Mouse (Mus musculus) gastrocnemius, postnatal 25 days (tissue): ENCODE results near the gene Adgrf2. TPM values are rescaled to one million over a fixed set of nuclear protein-coding genes. Genes with fewer than 3 reads are reported as not detected.

Source experiments
- DNase-seq: peaks from one replicate; pipeline ENCODE4 v3.0.0; 2022
- long read RNA-seq, 2 experiments: library from polyadenylated mRNA; stranded (forward); transcript quantifications; one replicate each; pipeline ENCODE4 v2.0.0; 2021
- total RNA-seq, 2 experiments: library from RNA; stranded (reverse); gene quantifications; 1 replicate in 1 of 2; 2 replicates in 1 of 2; pipeline ENCODE4 v1.2.3; 2021

Adgrf2 gene
- under 1 TPM; 0.19 to 0.23 TPM for total RNA-seq
- long read RNA-seq, experiment 1: 0 reads
- long read RNA-seq, experiment 2: 0 reads

DNA sequence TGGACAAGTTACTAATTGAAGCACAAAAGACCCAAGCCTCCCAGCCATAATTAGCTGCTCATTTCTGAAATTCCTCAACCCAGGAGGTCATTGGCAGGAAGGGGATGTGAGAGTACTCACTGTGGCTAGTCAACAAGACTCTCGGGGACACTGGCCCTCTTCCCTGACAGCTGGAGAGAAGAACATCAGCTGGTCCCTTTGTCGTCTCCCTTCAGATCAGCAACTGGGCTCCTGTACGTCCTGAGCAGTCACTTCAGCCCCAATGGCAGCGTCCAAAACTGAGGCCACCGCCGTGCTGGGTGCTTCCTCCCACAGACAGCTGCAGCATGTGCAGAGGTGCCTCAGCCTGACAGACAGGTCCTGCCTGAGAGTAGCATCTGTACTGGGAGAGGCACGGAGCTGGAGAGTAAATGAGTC, at the start of gene Adgrf2:
Gene Adgrf2 (minus strand): TSS at position 379 of the 417 bp plus-strand sequence.
- DNase-seq: peak; percentile 15

GRCm38 (mm10) chr17:42790787-42791186, 48.8 kb upstream of the Adgrf2 start:
- no peak for DNase-seq

GRCm38 (mm10) chr17:42789723-42790122, 47.7 kb upstream of the Adgrf2 start:
- DNase-seq: no peak

GRCm38 (mm10) chr17:42788686-42789453, 46.9 kb upstream of the Adgrf2 start:
- peak; percentile 30 for DNase-seq

DNA sequence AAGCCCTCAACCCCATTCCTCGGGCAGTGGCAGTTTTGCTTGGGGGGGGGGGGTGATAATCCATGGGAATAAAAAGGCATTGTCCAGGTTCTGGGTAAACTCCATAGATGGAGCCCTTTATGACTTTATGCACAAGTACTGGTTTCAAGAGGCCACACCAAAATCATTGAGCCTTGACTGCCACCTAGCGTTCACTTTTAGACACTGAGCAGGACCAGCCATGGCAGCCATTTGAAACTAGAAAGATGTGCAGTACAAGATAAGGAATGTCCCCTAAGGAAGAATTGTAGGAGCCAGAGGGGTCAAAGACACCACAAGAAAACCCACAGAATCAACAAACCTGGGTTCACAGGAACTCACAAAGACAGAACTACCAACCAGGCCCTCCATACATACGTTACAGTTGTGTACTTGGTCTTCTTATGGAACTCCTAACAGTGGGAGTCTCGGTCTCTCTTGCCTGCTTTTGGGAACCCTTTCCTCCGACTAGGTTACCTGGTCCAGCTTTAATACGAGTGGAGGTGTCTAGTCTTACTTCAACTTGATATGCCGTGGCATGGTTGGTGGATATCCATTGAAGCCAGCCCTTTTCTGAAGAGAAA, 40.3 kb upstream of the Adgrf2 start:
- peak; percentile 21 for DNase-seq

DNA sequence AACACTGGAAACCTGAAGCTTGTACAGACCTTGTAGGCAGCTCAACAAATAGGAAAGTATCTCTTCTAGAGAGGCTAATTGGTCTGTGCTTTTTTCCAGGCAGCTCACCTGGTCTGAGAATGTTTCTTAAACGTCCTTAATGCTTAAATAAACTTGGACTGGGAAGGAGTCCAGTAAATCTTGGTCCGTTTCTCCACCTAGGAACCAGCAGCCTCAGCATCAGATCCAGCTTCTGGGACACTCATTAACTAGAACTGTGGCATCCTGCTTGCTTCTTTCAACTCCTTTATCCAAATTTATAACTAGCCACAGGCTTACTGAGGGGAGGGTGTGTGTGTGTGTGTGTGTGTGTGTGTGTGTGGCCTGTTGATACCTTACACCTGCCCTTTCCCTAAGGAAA, 11.8 kb upstream of the Adgrf2 start:
- no peak for DNase-seq

- DNase-seq: no peak
Measured at GRCm38 (mm10) chr17:42752173-42752572, 10.2 kb upstream of the Adgrf2 start.

DNA sequence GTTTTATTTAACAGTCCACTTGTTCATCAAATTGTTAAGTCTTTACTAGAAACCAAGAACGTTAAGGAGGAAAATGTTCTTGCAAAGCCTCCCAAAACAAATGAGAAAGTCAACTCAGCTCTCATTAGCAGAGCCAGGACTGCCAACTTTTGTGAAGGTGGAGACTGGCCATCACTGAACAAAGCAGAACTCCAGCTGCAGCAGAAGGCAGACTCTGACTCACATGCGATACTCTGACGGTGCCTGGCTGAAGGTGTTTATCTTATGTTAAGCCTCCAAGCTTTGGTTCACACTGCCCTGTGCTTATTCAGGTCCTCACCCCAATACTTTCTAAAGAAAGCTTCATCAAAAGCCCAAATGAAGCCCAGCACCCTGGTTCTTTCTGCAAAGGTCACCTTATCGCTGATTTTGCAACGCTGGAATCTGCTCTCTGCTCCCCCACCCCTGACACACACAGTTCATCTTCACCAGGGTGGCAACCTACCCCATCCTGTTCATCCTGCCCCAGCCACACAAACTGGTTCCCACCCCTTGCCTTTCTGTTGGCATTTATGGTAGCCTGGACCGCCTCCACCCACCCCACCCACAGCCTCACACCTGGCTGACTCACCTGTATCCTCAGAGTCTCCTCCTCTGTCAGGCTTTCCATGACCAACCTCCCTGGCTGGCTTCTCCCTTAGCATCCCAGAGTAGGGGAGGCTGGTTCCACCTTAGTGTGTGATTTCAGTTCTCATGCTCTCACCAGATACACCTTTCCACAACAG, 3.9 kb upstream of the Adgrf2 start:
- DNase-seq: no peak

DNA sequence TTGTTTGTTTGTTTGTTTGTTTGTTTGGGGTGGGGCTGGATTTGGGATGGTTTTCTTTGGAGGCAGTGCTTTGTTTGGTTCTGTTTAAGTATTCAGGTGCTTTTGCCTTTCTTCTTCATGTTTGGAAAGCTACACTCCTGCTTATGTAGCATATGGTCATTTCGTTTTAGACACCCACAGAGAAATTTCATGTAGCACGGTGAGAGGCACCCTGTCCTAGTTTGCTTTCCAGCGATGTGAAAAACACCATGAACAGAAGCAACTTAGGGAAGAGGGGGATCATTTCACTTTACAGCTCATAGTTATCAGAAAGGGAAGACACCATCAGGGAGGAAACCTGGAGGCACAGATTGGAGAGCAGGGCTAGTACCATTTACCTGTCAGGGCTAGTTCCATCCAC, 844 bp upstream of the Adgrf2 start:
- no peak for DNase-seq

- DNase-seq: no peak
Measured at GRCm38 (mm10) chr17:42738794-42739193, 3.2 kb downstream of the Adgrf2 start.

DNA sequence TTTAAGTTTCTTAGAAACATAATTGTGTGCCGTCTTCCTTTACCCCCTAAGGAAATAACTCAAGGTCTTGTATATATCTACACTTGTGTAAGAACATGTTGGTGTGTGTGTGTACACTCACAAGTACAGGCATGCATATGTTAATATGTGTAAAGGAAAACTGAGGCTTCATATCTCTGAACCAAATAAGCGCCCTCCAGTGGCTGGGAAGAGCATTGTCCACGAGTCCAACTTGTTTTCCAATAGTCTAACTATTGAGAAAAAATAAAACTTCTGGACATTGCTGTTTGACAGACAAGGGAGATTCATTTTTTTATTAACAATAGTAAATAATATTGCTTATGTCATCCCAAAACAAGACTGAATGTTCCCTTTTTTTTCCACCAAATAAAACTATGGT, 24.8 kb downstream of the Adgrf2 start:
- DNase-seq: no peak

DNA sequence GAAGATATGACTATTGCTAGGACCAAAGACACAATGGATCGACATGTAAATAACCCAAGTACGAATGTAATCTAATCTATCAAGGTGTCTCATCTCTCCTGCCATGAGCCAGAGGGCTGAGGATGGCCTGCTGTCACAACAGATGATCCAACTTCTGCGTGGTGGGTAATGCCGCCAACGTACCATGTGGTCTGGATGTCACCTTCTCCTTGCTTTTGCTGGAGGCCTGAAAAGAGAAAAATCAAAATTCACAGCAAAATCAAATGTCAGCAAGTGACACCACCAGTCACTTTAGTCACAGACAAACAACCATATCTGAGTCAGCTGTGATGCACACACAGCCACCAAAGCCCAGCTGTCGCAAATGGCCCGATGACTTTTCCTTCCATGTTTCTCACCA, 27.0 kb downstream of the Adgrf2 start:
- DNase-seq: no peak

DNA sequence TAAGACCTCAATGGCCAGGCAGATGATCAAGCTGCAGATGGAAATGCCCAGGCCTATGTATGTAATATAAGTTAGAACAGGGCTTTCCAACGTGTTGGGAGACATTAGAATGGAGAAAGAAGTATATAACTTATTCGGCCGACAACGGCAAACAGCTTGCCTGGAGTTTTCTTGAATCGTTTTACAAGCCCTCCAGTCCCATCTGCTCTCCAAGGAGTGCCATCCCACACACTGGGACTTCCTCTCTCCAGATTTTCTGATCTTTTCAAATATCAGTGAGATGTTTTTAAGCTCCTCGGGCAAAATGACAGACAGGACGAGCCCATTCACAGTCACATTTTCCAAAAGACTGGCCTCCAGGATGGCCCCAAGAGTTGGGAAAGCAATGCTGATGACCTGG, 31.3 kb downstream of the Adgrf2 start:
- DNase-seq: no peak

DNA sequence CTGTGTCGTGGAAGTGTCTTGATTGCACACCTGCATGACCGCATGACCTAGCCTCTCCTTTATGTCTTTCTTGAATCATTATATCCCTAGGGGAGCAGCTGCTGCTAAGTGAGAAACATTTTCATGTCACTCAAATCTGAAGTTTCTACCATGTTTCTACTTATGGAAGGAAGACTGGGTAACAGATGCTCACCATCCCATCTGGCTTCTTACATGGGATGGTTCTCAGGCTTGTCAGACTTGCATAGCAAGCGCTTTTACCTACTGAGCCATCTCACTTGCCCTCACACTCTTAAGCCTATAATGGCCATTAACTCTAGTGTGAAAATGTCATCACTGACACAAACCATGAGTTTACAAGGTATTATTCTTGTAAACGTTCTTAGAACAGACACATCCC, 36.4 kb downstream of the Adgrf2 start:
- no peak for DNase-seq

- DNase-seq: no peak
Measured at GRCm38 (mm10) chr17:42702198-42702597, 39.8 kb downstream of the Adgrf2 start.

DNA sequence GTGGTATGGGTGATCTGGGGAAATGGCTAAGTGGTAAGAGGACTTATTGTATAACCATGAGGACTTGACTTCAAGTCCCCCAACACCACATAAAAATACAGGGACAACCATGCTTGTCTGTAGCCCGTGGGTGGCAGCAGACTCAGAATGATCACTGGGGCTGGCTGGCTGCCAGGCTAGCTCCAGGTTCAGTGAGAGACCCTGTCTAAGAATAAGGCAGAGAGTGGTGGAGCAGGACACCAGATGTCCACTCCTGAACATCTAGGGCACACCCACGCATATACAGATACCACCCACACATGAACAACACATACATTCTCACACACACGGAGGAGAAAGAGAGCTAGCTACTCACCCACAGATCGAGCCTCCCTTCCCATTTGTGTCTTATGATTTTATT, 47.2 kb downstream of the Adgrf2 start:
- DNase-seq: no peak

GRCm38 (mm10) chr17:42692136-42692535, 49.8 kb downstream of the Adgrf2 start, which contains the start of gene Adgrf4:
Gene Adgrf4, minus strand, starts transcription at chr17:42692284.
- DNase-seq: no peak

DNA sequence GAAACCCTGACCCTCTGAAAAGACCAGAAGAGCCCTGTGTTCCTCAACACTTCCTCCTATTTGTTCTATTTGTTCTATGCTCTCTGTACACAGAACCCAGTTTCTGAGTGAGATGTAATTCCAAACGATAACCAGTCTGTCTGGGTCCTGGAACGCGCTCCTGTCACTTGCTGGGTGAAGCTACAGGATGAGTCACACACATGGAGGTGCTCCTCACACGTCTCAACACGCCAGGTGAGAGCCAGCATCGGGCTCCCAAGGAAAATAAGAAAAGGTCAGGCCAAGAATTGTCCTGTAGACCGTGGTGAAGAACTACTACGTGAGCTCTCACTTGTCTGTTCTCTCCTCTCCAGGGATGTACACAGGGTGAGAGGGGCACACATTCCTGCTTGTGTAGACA, 51.4 kb downstream of the Adgrf2 start:
- no peak for DNase-seq

Other genes starting within 250 kb of the Adgrf2 start
- gene Opn5, start 130.8 kb downstream of the Adgrf2 start, total RNA-seq: not detected
- under 1 TPM in 1 of 2 experiments, not detected in 1; 0.29 TPM for gene Adgrf4, start 49.9 kb downstream of the Adgrf2 start, total RNA-seq
- gene Cd2ap, start 134.5 kb upstream of the Adgrf2 start, total RNA-seq: 10 to 100 TPM; 11.2 to 13.7 TPM